Mouse (Mus musculus): ENCODE data around the gene Fhdc1.

The Fhdc1 gene

GRCm38 (mm10) chr3:84480006-84480897 is at the start of gene Fhdc1:
TSS of gene Fhdc1 (minus strand) at chr3:84480429.
- DNase-seq (ENCODE audit: low read depth), result no peak

GRCm38 (mm10) chr3:84529021-84529420 is 48.8 kb upstream of the Fhdc1 start:
- no peak for DNase-seq (ENCODE audit: low read depth)

GRCm38 (mm10) chr3:84524952-84525351 is 44.7 kb upstream of the Fhdc1 start:
- no peak for DNase-seq (ENCODE audit: low read depth)

DNA sequence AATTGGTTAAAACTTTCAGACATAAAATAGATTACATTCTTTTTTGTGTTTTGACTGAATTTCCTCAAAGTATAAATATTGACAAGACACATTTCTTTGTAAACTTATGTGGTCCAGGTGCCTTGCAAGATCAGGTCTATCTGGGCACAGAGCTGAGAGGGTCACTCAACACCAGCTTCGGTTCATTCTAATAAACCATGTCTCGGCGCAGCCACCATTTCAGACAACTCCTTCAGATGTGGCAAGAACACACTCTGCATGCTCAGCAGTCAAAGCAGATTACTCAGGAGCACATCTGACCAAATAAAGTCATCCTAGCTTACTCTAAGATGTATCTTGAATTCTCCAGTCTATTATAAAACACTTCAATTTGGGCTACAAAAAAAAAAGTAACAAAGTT is 35.9 kb upstream of the Fhdc1 start:
- no peak for DNase-seq (ENCODE audit: low read depth)

DNA sequence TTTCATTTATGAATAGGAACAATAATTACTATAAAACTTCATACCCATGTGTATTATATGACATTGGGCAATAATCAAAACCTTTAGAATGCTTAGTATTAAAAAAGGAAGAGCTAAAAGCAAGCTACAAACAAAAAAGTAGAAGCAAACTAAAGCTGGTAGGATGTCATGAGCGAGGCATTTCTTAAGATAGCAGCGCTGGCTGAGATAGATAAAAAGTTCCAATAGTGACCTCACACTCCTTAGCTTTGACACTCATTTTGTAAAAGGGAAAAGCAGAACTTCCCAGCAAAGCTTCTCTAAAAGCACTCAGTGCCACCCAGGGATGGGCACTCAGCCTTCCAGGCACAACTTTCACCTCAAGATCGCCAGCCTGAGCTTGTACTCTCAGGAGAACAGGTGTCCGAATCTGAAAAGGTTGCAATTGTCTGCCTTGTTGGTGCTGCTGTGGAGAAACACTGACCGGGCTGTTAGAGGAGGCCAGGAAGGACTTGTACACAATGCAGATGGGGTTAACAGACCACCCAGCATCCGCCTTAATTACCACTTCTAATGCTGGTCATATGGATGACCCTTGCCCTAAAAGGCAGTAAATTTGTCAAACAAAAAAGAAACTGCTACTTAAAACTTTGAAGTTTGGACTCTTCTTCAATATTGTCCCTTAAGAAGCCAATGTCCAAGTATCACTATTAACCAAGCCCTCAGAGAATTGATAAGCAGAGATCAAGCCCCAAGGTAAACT is 32.7 kb upstream of the Fhdc1 start:
- no peak for DNase-seq (ENCODE audit: low read depth)

DNA sequence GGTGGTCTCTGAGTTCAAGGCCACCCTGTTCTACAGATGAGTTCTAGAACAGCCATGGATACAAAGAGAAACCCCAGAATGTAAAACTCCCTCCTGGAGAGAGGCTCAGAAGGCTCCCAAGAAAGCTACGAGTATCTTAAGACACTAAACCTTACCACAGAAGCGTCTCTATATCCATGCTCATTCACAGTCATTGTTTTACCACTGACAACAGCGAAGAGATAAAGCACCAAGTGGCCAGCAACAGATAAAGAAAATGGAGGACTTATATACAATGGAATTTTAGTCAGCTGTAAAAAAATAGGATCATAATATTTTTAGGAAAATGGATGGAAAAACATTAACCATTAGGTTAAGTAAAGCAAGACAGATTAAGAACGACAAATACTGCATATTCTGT is 25.0 kb upstream of the Fhdc1 start:
- no peak for DNase-seq (ENCODE audit: low read depth)

GRCm38 (mm10) chr3:84504291-84504690 is 24.1 kb upstream of the Fhdc1 start:
- peak; percentile 45 for DNase-seq (ENCODE audit: low read depth)

DNA sequence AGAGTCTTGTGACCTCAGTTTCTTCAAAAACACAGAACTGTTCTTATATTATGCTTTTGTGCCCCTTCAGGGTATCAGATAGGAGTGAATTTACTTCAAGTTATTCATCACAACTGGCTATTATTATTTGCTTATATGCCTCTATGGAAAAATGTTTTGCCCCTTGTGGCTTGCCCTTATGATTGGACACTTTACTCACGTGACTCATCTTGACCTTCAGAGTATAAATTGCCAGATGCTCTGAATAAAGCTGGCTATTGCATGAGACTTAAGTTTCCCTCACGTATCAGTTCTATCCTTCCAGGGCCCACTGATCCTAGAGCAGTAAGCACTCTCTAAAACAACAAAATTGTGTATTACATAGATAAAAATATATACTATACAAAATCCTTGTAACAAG is 21.9 kb upstream of the Fhdc1 start:
- DNase-seq (ENCODE audit: low read depth), result no peak

- no peak for DNase-seq (ENCODE audit: low read depth)
These were observed 20.3 kb upstream of the Fhdc1 start for GRCm38 (mm10) chr3:84500491-84500890.

DNA sequence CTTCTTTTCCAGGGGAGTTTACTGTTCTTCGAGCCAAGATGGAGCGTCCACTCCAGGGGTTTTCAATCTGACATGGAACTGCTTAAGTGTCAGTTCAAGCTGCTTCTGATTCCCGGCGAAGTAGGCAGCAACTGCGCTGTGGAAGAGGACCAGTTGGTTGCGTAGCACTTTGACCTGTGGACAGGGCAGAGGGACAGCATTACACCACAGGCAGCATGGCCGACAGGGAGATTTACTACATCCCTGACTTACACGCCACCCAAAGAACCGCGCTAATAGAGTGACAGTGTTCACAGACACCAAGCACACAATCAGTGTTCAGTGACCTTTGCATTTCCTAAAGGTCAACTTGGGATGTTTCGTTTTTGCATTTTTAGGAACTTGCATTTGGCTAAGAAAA is 17.5 kb upstream of the Fhdc1 start:
- DNase-seq (ENCODE audit: low read depth), result no peak

GRCm38 (mm10) chr3:84492657-84493056 is 12.4 kb upstream of the Fhdc1 start:
- DNase-seq (ENCODE audit: low read depth), result no peak

DNA sequence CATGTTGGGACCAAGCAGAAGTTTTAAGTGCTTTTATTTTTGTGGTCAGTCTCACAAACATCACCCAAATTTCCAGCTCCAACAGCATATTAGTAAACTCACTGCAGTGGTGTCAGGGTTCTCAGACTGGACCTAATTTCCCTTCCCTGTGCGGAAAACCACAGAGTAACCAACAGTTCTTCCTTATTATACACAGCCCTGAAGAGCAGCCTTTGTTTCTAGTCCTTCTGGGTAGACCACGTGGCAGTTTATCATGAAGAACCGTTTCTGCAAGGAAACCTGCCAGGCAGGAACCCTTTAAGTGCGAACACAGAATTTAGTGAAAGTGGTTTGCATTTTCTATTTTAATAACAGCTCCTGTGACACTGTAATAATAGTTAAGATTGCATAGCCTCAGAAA is 11.9 kb upstream of the Fhdc1 start:
- DNase-seq (ENCODE audit: low read depth), result no peak

GRCm38 (mm10) chr3:84488716-84489115 is 8.5 kb upstream of the Fhdc1 start:
- DNase-seq (ENCODE audit: low read depth), result no peak

- no peak for DNase-seq (ENCODE audit: low read depth)
These were observed 4.7 kb upstream of the Fhdc1 start for GRCm38 (mm10) chr3:84484891-84485290.

- no peak for DNase-seq (ENCODE audit: low read depth)
These were observed 4.1 kb upstream of the Fhdc1 start for GRCm38 (mm10) chr3:84484333-84484732.

GRCm38 (mm10) chr3:84482121-84482520 is 1.9 kb upstream of the Fhdc1 start:
- no peak for DNase-seq (ENCODE audit: low read depth)

DNA sequence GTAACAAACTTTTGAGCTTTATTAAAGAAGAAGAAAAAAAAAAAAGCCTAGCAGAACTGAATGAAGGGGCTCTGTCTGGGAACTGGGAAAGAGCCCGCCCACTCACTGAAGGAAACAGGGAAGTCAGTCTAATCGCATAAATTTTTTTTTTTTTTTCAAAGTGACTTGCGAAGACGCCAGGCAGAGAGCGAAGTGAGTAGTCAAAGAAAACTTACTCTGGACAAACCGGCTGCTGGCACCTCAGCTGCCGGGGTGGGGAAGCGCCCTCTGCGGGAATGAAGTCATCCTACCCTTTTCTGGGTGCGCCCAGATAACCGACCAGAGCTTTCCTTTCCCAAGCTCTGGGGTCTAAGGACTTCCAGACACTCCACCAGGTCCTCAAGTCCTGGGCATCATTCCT is 875 bp upstream of the Fhdc1 start:
- DNase-seq (ENCODE audit: low read depth), result no peak

DNA sequence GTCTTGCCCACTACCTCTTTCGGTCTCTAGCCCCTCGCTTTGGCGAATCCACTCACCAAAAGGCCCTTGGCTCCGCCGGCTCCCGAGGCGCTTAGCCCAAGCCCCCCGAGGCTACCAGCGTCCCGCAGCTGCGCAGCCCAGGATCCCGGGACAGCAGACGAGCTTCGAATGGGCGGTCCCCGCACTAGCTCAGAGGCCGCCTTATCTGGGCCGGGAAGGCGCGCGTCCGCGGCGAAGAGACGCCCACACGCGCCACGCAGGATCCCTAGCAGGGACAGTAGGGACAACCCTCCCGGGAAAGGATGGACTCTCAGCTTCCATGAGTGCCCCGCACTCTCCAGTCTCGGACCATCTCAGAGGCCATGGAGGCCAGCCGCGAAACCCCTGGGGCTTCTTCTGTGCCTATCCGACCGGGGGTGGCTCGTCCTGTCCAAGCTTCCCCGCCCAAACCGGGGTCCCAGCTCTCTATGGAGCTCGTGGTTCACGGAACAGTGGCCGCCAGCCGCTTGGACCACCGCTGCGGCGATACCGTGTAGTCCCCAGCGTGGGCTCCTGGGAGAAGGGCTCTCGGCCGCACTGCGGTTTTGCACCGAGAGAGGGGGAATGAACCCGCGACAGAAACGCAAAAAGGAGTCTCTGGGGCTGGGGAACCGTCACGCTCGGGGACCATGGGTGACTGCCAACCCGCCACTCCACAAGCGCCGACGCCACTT is 780 bp downstream of the Fhdc1 start:
- DNase-seq (ENCODE audit: low read depth), result no peak

- no peak for DNase-seq (ENCODE audit: low read depth)
These were observed 1.3 kb downstream of the Fhdc1 start for GRCm38 (mm10) chr3:84478896-84479292.

DNA sequence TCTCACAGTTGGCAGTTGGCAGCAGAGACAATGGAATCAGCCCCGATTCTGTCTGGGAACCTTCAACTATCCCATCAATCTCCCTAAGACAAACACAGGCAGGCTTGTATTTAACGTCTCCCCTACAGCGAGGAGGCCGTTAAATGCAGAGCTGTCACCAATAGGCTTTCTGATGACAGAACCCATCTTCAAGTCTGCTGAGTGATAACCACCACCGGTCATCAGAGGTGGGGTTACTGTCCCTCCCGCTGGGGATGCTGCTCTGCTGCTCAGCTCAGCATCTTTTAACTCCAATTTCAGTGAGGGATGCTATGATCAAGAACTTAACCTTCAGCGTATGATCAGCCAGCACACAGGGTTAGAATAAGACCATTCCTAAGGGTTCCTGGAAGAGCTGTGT is 2.0 kb downstream of the Fhdc1 start:
- no peak for DNase-seq (ENCODE audit: low read depth)

DNA sequence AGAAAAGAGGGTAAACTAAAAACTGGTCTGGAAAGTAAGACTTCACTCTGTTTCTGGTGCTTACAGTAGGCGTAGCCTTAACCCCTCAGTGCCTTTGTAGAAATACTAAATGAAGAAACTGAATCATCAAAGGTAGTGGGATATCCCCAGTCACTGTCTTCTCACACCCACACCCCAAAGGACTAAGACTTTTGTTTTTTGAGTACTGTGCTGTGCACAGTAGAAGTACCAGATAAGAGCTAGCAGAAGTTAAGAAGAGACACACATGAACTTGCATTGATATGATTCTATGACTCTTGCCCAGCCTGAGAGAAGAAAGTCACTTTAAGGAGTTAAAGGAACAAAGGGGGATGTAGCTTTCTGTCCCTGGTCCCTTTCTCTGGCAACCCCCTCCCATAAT is 2.7 kb downstream of the Fhdc1 start:
- no peak for DNase-seq (ENCODE audit: low read depth)

- no peak for DNase-seq (ENCODE audit: low read depth)
These were observed 5.1 kb downstream of the Fhdc1 start for GRCm38 (mm10) chr3:84474981-84475775.

Data from c-Kit-positive CD71-negative TER-119-negative erythroid progenitor cells, embryonic 14.5 days (primary cell).